Mouse (Mus musculus): ENCODE measurements around the gene Pglyrp1.

DNA sequence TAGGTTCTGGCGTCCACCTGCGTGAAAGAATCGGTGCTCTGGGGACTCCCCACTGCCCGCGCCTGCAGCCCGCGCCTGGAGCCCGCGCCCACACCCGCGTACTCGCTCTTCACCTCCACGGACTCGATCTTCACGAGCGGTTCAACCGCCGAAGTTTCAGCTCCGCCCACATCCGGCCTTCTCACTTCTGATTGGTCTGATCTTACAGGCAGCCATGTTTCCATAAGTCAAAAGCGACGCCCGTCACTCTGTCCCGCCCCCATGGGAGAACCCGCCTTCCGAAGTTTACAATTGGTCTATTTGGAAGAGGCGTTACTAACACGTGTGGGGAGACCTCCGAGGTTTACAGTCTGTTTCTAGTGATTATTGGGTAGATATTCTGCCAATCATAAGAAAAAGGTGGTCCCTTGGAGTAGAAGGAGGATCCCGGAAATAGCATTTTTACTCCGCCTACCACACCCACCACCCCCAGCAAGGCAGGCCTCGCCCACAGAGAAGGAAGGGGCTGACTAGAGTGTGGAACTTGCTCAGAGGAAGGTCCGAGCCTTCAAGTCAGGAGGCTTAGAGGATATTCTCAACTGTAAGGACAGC, 39.2 kb downstream of the Pglyrp1 start, which contains the start of gene Ccdc61:
- TF ChIP-seq POLR2A (IDR thresholded peaks at IDR 0.05; ENCODE audit: extremely low read depth, insufficient read depth, low read length) (peak; percentile 63), CTCF (IDR thresholded peaks at IDR 0.05; ENCODE audit: low read depth, low read length) (no peak)

Measured in liver, adult 2 months (tissue).